Mouse (Mus musculus): ENCODE measurements around the gene Uckl1.

Gene Uckl1

GRCm38 (mm10) chr2:181584411-181584942 is at the start of gene Uckl1:
Gene Uckl1 (minus strand): TSS chr2:181584892.
- no peak for TF ChIP-seq GATA4 (IDR thresholded peaks at IDR 0.05; ENCODE audit: insufficient replicate concordance, low read length)

GRCm38 (mm10) chr2:181632624-181633023 is 47.9 kb upstream of the Uckl1 start:
- TF ChIP-seq GATA4 (IDR thresholded peaks at IDR 0.05; ENCODE audit: insufficient replicate concordance, low read length), result no peak

- TF ChIP-seq GATA4 (IDR thresholded peaks at IDR 0.05; ENCODE audit: insufficient replicate concordance, low read length), result no peak
Observed at GRCm38 (mm10) chr2:181628471-181628870, 43.8 kb upstream of the Uckl1 start.

- TF ChIP-seq GATA4 (IDR thresholded peaks at IDR 0.05; ENCODE audit: insufficient replicate concordance, low read length), result no peak
Observed at GRCm38 (mm10) chr2:181623401-181623800, 38.7 kb upstream of the Uckl1 start.

GRCm38 (mm10) chr2:181618761-181619495 is 34.2 kb upstream of the Uckl1 start:
- TF ChIP-seq GATA4 (IDR thresholded peaks at IDR 0.05; ENCODE audit: insufficient replicate concordance, low read length), result no peak

GRCm38 (mm10) chr2:181602367-181602766 is 17.7 kb upstream of the Uckl1 start:
- TF ChIP-seq GATA4 (IDR thresholded peaks at IDR 0.05; ENCODE audit: insufficient replicate concordance, low read length), result no peak

- no peak for TF ChIP-seq GATA4 (IDR thresholded peaks at IDR 0.05; ENCODE audit: insufficient replicate concordance, low read length)
Observed at GRCm38 (mm10) chr2:181601751-181602145, 17.1 kb upstream of the Uckl1 start.

GRCm38 (mm10) chr2:181600828-181601750 is 16.4 kb upstream of the Uckl1 start:
- 0 out of 2 replicates have a peak, but pooled peaks have one; percentile 44 for TF ChIP-seq GATA4 (IDR thresholded peaks at IDR 0.05; ENCODE audit: insufficient replicate concordance, low read length)

- no peak for TF ChIP-seq GATA4 (IDR thresholded peaks at IDR 0.05; ENCODE audit: insufficient replicate concordance, low read length)
Observed at GRCm38 (mm10) chr2:181600226-181600758, 15.6 kb upstream of the Uckl1 start.

GRCm38 (mm10) chr2:181598454-181599351 is 14.0 kb upstream of the Uckl1 start, which contains the start of gene Samd10:
Gene Samd10 (minus strand): TSS chr2:181599212.
- TF ChIP-seq GATA4 (IDR thresholded peaks at IDR 0.05; ENCODE audit: insufficient replicate concordance, low read length), result no peak

- no peak for TF ChIP-seq GATA4 (IDR thresholded peaks at IDR 0.05; ENCODE audit: insufficient replicate concordance, low read length)
Observed at GRCm38 (mm10) chr2:181597378-181598061, 12.8 kb upstream of the Uckl1 start.

- TF ChIP-seq GATA4 (IDR thresholded peaks at IDR 0.05; ENCODE audit: insufficient replicate concordance, low read length), result no peak
Observed at GRCm38 (mm10) chr2:181596221-181596960, 11.7 kb upstream of the Uckl1 start.

Data from liver, adult (tissue).